Mouse (Mus musculus): Measurements from ENCODE around the gene Atp6v1a.

DNA sequence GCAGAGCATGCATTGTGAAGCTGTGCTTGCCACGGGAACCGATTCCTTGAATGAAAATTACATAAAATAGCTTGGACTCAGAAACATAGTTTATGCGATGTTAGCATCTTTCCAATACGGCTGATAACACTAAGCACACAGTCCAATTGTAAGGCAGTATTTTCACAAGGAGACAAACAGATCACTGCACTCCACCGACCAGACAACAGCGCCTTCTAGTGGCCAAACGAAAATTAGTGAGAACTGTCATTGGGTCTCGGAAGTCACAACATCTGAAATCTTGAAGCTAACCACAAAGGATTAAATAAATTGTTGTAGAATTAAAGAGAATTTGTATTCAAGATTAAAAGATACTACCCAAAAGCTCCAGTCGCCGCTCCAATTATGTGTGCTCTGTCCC, 80.8 kb downstream of the Atp6v1a start:
- no peak for TF ChIP-seq POLR2A (IDR thresholded peaks at IDR 0.05; ENCODE audit: insufficient read depth, low read length)
- no peak for TF ChIP-seq EP300 (IDR thresholded peaks at IDR 0.05; ENCODE audit: insufficient read depth, low read depth, low read length)

Data from ES-Bruce4 (cell line).